Mouse (Mus musculus) telencephalon, adult 2 months (tissue): ENCODE results near the gene Noto.

Experiments
- DNase-seq: peaks from one replicate; pipeline ENCODE4 v3.0.0-alpha.2; 2011; ENCODE audit warnings: low read depth, low spot score

The Noto gene

DNA sequence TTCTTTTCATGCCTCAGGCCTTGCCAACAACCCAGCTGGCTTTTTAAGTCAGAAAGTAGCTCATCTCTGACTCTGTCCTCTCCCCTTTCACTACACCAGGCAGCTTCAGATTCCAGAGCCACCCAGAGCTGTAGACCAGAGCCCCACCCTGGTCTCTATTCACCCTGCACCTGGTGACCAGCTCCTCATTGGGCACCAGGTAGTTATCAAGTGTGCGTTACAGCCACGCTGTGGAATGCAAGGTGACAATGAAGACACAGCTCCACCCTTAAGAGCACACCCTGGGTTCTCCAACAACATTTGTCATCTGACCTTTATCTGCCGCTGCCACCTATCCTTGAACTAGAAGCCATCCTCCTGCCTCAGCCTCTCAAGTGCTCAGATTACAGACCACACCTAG is 51.9 kb downstream of the Noto start:
- DNase-seq, result no peak

DNA sequence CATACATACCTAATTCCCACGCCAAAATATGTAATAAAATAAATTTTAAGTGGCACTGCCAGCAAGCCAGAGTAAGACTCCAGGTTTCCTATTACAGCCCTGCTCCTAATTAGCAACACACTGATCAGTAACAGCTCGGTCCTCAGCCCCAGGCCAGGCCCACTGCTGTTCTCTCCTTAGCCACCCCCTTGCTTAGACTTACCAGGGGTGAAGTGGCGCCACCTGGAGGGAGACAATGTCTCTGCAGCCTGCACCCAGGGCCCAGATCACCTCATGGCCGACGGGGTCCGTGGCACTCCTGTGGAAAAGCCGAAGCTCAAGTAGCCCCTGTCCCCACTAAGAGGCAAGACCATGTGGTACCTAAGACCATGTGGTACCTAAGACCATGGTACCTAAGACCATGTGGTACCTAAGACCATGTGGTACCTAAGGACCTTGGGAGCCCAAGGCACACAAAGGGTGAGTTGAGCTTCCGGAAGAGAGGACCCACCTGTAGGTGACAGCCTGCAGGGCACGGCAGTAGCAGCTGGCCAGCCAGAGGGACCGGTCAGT is 53.8 kb downstream of the Noto start:
- DNase-seq, result no peak

DNA sequence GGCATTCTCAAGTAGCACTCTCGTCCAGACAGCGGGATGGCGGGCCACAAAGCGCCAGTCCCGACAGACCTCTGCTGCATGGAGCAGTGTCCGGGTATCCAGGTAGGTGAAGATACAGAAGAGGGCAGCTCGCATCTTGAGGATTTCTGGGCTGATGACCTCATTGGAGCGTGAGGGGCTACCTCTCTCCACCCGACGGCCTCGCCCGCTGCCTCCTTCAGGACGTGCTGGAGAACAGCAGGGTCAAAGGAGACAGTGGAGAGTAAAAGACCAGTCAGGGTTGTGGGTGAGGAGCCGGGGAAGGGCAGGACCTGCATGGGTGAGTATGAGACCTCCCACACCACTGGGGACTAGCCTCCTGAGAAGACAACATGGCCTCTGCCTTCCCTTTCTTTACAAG is 54.7 kb downstream of the Noto start:
- no peak for DNase-seq
